Mouse (Mus musculus) cortical plate, adult 2 months (tissue): ENCODE measurements around the gene Fcgr4. TPM values are rescaled to one million over a fixed set of nuclear protein-coding genes. Genes with fewer than 3 reads are reported as not detected.

ENCODE experiments used
- H3K27ac ChIP-seq: fragments of 200-500 bp; 2 replicates; pipeline ENCODE4 v1.5.1; 2012; ENCODE audit warnings: low read length, control low read depth, inconsistent platforms; ENCODE audit not compliant: insufficient read depth
- H3K4me1 ChIP-seq: fragments of 200-500 bp; 2 replicates; pipeline ENCODE4 v1.6.1; 2011; ENCODE audit warnings: low read length; ENCODE audit not compliant: control insufficient read depth, insufficient read depth
- H3K4me3 ChIP-seq: fragments of 200-500 bp; 2 replicates; pipeline ENCODE4 v1.5.1; 2011; ENCODE audit warnings: mild to moderate bottlenecking, low read length, control low read depth; ENCODE audit not compliant: insufficient read depth
- CTCF ChIP-seq: fragments of 200-500 bp; IDR thresholded peaks from 2 replicates; pipeline ENCODE4 v1.5.1; 2011; ENCODE audit warnings: mild to moderate bottlenecking, control low read depth, low read length; ENCODE audit not compliant: insufficient read depth; ENCODE audit errors: extremely low read depth
- POLR2A ChIP-seq: fragments of 200-500 bp; IDR thresholded peaks from 2 replicates; pipeline ENCODE4 v1.6.1; 2011; ENCODE audit warnings: mild to moderate bottlenecking, low read length, control low read depth; ENCODE audit not compliant: insufficient read depth; ENCODE audit errors: extremely low read depth
- polyA plus RNA-seq: library from polyadenylated mRNA; depleted of rRNA; stranded (reverse); fragments of >200 nt; gene quantifications from 2 replicates; pipeline ENCODE4 v1.2.3, GENCODE M21; 2012

Fcgr4 gene
- polyA plus RNA-seq, 1 experiment = 0.31 TPM

DNA sequence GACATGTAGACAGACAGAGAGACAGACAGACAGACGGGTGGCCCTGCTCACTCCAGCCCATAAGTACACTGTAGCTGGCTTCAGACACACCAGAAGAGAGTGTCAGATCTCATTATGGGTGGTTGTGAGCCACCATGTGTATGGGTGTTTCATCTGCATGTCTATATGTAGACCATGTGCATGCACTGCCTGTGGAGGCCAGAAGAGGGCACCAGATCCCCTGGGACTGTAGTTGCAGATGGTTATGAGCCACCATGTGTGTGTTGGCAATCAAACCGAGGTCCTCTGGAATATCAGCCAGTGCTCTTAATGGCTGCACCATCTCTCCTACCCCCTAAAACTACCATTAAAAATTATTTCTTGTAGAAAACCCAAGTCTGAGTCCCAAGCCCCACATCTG is 11.8 kb upstream of the Fcgr4 start:
- Histone ChIP-seq H3K4me1 (no peaks in the 10 kb centered on the region), H3K4me3 (no peak overlapping the region), H3K27ac (no peak overlapping the region)
- TF ChIP-seq POLR2A (no peak), CTCF (0 out of 2 replicates have a peak, but pooled peaks have one; percentile 4)

DNA sequence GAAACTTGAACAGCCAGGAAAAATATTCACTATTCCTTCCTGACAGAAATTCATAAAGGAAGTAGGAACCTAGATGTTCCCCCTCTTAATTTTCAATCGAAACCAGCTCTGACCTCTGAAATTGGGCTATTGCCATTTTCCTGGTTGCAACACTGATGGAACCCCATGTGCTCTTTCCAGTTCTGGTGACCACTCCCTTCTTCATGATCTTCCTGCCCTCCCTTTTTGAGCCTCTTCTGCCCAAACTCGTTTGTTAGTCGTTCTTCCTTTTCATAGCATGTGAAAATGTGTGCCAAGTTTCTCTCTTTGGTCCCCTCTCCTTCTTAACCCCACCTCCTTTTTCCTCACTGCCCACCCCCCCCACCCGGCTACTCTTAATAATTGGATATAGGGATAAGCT is 7.0 kb upstream of the Fcgr4 start:
- H3K4me3 ChIP-seq = no peak overlapping the region

DNA sequence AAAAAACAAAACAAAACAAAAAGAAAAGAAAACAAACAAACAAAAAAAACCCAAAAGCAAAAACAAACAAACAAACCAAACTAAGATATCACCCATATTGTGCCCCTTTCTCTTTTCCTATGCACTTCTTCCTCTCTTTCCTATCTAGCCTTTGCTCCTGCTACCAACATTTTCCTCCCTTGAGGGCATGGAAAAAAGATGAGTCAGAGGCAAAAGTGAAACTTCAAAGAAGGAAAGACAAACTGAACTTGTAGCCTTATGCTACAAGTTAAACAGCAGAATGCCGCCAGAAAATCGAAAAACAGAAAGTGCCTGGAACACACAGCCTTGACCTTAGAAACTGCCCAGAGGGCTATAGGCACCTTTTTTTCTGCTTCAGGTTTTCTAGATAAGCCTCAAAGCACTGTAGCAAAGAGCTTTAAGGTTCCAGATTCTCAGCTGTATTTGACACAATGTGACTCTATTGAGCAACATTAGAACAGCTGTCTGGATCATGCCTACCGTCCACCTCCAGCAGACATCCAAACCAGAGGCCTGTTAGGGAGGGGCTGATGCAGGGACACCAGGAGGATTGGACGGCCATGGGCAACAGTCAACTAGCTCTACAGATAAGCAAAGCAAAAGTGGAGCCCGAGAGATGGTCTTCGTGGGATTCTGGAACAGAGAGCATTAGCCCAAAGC is 1.9 kb upstream of the Fcgr4 start:
- TF ChIP-seq CTCF (no peak), POLR2A (no peak)
- no peak overlapping the region for H3K4me3 ChIP-seq
- no peaks in the 10 kb centered on the region for H3K4me1 ChIP-seq
- no peak overlapping the region for H3K27ac ChIP-seq

More for the DNA sequence above, 7.0 kb upstream of the Fcgr4 start:
- Histone ChIP-seq H3K27ac (no peak overlapping the region), H3K4me1 (no peaks in the 10 kb centered on the region)
- TF ChIP-seq POLR2A = no peak
- TF ChIP-seq CTCF = no peak

DNA sequence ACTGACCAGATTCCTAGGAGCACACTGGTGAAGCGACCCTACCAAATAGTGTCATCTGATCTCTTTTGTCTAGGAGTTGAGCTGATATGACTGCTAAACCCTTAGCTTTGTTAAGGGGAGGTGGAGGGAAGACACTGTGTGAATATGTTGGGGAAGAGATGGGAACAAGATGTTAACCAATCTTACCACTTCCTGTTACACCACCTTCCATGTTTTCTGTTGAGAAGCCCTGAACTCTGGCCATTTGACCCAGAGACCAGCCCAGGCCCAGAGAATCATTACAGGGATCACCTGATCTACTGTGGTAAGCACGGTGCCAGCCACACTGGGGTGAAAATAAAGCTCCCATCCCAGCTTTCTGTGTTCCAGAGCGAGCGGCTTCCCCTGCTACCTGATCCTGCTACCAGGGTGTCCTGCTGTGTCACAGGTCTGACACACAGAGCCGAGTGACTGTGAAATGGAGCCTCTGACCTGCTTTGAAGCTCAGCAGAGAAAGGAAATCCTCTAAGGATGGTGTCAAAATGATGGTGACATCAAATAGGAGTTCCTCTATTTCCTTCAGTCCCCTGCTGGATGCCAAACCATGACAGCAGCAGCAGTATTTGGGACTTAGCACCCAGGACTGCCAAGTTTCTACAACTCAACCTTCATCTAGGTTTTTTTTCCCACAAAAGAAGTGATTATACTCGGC is 1.1 kb upstream of the Fcgr4 start:
- Histone ChIP-seq H3K4me3 (no peak overlapping the region), H3K4me1 (no peaks in the 10 kb centered on the region), H3K27ac (no peak overlapping the region)
- TF ChIP-seq CTCF (no peak), POLR2A (no peak)

DNA sequence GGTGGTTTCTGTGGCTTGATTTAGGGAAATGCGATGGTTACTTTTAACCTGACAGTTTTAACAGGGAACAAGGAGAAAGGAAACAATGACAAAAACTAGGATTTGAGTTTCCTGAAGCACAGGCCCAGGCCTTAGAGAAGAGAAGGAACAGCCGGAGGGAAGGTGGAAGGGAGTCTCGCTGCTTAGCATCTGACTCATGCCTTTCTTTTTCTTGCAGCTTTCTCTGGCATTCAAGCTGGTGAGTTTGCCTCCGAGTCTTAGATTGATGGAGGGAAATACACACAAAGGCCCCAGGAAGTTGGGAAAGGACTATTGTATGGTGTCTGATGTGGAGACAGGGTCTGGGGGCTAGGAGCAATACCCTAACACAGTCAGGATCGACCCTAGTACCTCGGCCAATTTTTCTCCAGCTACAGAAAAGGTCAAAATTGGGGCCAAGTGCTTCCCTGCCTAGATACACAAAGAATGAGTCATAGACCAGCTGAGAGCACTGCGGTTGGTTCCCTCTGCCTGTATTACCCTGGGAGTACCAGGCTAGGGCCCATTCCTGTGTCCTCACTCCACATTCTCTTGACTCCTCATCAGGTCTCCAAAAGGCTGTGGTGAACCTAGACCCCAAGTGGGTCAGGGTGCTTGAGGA is 711 bp downstream of the Fcgr4 start:
- H3K4me3 ChIP-seq = no peak overlapping the region
- H3K4me1 ChIP-seq = no peaks in the 10 kb centered on the region
- no peak for TF ChIP-seq CTCF
- TF ChIP-seq POLR2A = no peak
- no peak overlapping the region for H3K27ac ChIP-seq

DNA sequence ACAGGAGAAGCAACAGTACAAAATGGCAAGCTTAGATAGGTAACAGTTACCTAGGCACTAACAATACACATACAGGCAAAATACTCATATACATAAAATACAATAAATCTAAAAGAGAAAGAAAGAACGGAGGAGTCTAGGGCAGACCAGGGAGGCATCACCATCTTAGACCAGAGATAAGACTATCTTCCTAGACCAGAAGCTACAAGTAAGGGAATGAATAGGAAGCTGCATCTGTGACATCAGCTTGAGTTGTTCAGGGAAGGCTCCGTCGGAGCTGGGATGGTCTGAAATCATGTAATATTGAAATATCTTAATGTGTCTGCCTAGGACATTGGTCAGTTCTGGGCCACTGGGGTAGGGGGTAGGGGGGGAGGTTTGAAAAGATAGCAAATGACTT is 13.0 kb downstream of the Fcgr4 start:
- no peak overlapping the region for H3K4me3 ChIP-seq

DNA sequence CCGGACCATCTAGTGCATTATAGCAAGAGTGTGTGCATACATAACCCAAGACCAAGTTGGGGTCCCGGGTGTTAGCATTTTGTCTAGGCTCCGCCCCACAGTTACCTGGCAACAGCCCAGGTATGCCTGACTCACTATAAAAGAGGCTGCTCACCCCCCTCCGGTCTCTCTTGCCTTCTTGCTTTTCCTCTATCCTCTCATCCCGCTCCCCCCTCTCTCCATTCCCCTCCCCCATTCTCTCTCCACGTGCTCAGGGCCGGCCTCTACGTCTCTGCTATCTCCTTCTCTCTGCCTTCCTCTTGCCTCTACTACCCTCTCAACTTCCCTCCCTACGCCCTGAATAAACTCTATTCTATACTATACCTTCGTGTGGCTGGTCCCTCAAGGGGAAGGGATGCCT is 14.0 kb downstream of the Fcgr4 start:
- Histone ChIP-seq H3K4me1 (0 out of 2 replicates have a peak, but pooled peaks cover 2% of the 10 kb centered on the region), H3K4me3 (peak overlapping the region; percentile 45), H3K27ac (no peak overlapping the region)
- TF ChIP-seq CTCF = no peak
- no peak for TF ChIP-seq POLR2A

More for the DNA sequence above, 13.0 kb downstream of the Fcgr4 start:
- Histone ChIP-seq H3K27ac (no peak overlapping the region), H3K4me1 (0 out of 2 replicates have a peak, but pooled peaks cover 2% of the 10 kb centered on the region)
- TF ChIP-seq POLR2A (no peak), CTCF (no peak)

DNA sequence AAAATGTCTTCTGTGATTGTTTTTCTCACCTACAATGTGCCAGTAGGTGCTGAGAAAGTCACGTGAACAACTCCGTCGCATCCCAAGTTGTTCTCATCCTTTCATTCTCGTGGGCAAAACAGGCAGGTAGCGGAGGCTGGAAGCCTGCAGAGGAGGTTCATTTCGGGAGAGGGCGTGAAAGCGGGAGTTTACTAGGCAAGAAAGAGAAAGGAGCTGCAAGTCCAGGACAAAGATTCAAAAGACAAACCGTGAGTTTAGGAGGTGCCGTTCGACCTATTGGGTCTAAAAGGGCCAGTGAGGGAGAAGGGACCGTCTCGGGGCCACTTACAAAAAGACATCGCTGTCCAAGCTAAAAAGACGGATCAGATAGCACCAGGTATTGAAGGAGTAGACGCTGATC is 14.5 kb downstream of the Fcgr4 start:
- Histone ChIP-seq H3K27ac (no peak overlapping the region), H3K4me3 (peak overlapping the region; percentile 45), H3K4me1 (0 out of 2 replicates have a peak, but pooled peaks cover 2% of the 10 kb centered on the region)
- TF ChIP-seq CTCF (no peak), POLR2A (no peak)

DNA sequence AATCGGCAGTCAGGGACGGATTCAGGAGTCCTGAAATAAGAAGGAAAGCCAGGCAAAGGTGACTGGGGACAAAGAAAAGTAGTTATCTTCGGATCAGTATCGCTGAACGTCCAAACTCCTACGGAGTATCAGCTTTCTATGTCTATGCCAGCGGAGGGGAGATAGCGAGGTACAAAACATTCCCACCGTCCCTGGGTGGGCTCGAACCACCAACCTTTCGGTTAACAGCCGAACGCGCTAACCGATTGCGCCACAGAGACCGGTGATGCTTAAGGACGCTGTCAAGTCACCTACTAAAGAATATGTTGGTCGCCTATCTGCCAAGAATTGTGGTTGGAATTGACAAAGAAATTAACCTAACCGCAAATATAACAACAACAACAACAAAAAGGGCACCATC is 15.0 kb downstream of the Fcgr4 start:
- TF ChIP-seq POLR2A (no peak), CTCF (no peak)
- Histone ChIP-seq H3K4me3 (peak overlapping the region; percentile 45), H3K27ac (no peak overlapping the region), H3K4me1 (0 out of 2 replicates have a peak, but pooled peaks cover 2% of the 10 kb centered on the region)
